Mouse (Mus musculus): ENCODE measurements around the gene Kidins220.

Kidins220 gene

DNA sequence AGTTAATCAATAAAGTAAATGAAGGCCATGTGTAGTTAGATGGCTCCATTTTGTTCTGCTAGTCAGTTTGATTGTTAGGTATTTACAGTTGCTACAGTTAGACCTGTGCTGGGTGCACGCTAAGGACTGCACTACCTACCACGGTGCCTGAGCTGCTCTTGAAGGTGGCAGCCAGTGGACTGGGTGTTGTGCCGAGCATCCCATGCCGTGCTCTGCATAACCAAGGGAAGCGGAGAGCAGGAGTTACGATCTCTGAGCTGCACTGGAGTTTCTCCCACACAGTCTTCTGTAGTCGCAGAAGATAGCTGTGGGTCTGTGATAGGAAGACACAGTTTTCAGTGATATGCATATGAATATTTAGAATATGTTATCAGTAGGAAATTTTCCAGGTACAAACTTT, 51.6 kb downstream of the Kidins220 start:
- DNase-seq (ENCODE audit: low spot score in 2 of 2) = no peak

DNA sequence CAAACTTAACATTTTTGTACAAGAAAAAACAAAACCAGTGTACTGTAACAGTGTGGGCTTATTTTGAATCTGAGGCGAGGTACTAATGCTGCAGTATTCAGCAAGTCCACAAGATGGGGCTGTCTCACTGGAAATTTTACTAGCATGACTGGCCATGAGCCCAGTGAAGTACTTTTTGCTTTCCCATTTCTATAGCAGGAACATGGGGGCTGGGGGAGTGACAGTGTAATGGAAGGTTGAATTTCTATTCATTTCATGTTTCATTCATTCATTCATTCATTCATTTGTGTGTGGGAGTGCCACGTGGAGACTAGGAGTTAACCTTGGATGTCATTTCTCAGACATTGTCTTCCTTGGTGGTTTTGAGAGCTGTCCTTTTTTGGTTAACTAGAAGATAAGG, 52.7 kb downstream of the Kidins220 start:
- peak; percentile 24 to 27 for DNase-seq (ENCODE audit: low spot score in 2 of 2)

DNA sequence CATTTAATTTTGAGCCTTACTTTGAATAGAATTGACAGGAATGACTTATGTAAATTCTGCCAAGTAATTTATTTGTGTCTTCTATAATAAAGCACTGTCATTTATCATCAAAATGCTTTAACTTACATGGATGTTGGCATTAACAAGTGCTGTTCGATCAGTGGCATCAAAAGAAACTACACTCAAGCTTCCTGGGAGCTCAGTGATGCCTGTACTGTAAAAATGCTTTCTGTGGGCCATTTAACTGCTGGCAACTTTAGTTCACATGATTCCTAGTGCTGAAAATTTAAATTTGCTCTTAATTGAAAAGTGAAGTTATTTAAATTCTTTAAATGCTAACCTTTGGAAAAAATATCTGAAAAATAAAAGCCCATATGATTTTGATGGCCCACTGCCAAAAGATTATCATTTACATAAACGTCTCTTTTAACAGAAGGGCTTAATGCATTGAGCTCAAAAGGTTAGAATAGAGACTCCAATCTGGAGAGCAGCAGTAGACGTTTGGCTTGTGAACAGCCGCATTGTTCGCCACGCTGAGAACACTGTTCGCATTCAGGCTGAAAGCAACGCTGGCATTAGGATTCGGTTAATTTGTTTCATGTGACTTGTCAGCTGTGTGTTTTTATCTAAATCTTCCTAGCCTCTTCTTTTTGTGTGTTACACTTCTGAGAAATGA, 59.1 kb downstream of the Kidins220 start:
- DNase-seq (ENCODE audit: low spot score in 2 of 2) = no peak

DNA sequence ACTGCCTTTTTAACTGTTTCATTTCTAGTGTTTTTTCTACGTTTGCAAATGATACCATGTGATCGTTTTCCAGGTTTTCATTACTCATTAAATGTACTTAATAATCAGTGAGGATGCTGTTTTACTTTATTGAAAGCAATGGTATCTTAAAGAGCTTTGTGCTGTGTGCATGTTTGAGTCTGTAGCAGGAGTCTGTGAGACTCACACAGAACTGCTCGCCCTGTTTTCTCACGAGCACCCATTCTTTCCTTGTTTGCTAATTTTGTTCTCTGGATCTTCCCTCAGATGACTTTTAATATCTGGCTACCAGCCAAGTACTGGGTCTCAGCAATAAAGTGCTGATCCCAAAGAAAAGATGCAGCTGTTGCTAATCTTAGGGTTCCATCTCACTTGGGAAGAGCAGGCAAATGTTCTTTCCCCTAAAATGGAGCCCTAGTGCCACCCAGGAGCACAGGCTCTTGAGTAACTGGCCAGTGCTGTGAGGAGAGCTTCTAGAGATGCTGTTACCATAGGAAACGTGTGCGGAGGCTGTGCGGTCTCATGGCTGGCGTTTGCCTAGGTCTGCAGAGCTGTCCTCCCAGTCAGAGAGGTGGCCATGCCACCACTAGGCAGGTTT, 59.7 kb downstream of the Kidins220 start:
- DNase-seq (ENCODE audit: low spot score in 2 of 2) = no peak

DNA sequence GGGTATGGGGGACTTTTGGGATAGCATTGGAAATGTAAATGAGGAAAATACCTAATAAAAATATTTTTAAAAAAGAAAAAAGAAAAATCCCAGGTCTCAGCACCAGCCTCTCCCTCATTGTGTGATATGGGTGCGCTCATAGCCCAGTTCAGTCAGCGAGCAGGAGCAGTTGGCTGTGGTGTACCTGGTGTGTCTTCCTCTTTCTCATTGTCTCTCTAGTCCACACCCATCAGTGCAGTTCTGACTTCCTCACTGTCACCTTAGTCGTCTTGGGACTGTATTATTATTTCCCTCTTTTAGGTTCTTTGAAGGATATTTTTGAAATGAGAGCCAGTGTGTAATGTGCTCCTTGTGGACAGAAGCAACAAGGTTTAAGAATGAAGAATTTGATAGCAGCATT, 61.3 kb downstream of the Kidins220 start:
- DNase-seq (ENCODE audit: low spot score in 2 of 2) = no peak

DNA sequence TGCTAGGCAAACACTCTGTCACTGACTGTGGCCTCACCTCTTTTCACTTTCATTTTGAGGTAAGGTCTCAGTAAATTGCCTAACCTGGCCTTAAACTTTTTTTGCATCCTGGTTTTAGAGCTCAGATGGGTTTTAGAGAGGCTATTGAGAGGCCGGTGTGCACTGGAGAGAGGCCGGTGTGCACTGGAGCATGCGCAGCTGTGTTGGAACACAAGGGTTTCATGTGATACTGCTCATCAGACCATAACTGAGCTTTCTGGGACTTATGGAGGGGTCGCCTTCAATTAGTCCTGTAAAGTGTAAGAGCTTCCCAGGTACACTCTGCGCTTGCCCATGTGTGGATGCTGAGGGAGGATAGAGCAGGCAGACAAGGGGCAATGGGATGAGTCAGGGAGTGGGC, 62.5 kb downstream of the Kidins220 start:
- DNase-seq (ENCODE audit: low spot score in 2 of 2) = no peak

DNA sequence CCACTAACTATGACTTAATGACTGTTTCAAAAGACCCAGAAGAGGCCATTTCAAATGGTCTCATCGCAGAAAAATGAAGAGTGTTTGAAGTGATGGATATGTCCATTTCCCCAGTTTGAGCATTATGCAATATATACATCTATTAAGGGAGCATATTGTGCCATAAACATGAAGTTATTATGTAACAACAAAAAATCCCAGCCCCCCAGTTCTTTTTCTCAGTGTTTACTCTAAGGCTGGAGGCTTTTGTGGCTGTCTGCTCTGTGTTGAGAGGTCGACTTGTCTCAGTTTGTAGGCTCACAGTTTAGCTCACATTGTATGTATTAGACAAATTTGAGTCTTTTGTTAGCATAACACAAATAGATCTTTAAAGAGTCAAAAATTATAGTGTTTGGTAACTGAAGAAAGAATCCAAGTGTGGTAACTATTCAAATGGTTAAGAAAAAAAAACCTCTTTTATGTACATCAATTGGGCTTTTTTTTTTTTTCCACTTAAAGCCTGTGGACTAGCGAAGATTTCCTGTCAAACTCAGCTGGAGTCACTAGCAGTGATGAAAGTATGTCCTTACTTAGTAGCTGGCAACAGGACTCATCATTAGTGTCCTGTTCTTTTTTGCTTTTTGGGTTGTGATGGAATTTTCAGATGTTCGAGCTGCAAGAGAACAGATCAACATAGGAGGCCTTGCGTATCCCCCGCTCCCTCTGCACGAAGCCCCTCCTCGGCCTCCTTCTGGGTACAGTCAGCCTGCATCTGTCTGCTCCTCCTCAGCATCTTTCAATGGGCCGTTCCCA, 63.2 kb downstream of the Kidins220 start:
- DNase-seq (ENCODE audit: low spot score in 2 of 2) = no peak

DNA sequence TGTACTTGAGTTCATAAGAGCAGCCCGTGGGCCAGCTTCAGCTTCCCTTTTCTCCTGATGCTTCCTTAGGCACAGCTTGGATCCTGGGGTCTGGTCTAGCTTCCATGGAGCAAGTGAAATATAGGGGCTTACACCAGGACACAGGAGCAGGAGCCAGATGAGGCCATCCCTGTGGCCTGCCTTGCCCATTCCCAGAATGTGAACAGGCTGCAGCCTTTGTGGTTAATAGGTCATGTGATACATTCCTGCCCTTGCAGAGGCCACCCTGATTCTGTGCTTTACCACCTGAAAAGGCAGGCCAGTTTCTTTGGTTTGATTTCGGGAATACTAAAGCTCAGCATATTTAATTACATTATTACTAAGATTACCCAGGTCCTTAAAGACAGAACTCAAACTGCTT, 69.3 kb downstream of the Kidins220 start:
- no peak for DNase-seq (ENCODE audit: low spot score in 2 of 2)

DNA sequence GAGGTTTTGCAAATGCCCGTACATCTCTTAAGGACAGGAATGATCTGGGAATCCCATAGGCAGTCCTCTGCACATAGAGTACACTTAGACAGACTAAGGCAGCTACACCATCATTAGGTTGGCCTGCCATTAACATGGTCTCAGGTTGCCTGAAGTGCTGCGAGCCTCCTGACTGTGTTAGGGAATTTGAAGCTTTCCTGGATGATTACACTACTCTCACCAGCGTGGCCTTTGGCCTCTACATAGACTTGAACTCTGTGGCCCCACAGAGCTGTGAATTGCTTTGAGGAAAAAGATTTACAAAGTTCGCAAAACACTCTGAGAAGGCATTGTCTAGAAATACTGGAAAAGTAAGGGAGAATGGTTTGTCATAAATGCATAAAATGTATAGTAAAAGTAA, 69.9 kb downstream of the Kidins220 start:
- no peak for DNase-seq (ENCODE audit: low spot score in 2 of 2)

DNA sequence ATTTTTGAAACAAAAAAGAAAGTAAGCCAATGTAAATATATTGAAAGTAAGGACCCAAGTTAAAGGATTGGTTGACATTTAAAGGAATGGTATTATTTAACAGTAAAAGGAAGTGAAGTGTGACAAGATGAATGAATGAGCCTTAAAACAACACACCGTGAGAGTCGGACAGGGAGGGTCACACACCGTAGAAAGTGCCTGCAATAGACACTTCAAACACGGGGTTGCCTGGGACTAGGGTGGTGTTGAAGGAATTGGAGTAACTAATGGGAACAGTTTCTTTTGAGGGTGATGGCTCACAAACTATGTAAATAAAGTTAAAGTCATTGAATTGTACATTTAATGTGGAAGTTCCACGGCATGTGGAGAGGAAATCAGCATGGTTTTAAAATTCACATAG, 74.5 kb downstream of the Kidins220 start:
- DNase-seq (ENCODE audit: low spot score in 2 of 2) = no peak

DNA sequence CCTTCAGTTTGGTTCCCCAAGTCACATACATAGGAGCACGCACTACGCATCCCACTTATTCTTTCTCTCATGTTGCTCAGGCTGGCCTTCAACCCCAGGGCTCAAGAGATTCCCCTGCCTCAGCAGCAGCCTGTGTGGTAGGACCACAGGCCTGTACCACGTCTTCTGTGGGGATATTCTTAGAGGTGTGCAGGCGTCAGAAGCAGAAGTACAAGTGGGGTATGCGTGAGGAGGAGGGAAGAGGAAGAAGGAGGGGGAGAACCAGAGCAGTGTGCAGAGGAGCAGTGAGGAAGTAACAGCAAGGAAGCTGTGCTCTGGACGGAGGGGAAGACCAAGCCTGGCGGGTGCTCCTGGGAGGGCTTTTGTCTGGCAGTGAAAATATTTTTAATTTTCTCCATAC, 79.8 kb downstream of the Kidins220 start:
- DNase-seq (ENCODE audit: low spot score in 2 of 2) = peak; percentile 7 to 8

DNA sequence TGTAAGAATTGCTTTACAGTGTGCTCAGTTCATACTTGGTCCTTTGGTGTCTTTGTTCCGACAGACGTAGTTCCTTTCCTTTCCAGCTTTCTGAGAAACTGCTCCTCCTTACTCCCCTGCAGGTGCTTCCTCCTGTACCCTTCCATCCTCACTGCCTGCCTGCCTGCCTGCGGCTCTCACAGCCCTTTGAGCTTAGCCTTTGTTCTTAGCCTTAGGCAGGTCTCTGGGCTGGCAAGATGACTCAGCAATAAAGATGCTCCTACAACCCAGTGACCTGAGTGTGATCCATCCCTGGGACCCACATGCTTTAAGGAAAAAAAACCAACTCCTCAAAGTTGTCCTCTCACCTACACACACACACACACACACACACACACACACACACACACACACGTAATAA, 80.2 kb downstream of the Kidins220 start:
- no peak for DNase-seq (ENCODE audit: low spot score in 2 of 2)

DNA sequence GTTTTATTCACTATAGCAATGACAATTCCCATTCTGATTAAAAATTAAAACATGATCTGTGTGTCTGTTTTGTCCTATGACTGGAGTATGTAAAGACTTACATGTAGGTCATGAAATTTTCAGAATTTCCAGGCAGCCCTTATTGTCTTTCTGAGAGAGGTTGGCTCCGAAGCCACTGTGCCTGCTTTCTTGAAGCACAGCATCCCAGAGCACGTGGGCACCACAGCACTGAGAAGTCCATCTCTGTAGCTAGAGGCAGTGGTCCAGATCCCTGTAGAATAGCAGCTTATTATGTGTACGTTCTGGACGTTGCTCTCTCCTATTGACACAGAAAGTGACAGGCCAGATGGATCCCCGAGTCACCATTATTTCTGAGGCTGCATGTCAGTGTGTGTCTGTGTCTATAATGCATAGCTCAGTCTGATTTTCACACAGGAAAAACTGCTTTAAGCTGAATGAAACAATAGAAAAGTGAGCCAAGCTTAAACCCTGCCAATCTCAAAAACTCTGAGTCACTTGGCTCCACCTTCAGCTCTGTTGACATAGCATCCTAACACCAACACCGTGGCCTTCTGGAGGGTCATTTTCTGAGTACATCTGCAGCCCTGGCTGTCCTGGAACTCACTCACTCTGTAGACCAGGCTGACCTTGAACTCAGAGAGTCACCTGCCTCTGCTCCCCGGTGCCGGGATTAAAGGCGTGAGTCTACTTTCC, 84.9 kb downstream of the Kidins220 start:
- DNase-seq (ENCODE audit: low spot score in 2 of 2) = no peak

DNA sequence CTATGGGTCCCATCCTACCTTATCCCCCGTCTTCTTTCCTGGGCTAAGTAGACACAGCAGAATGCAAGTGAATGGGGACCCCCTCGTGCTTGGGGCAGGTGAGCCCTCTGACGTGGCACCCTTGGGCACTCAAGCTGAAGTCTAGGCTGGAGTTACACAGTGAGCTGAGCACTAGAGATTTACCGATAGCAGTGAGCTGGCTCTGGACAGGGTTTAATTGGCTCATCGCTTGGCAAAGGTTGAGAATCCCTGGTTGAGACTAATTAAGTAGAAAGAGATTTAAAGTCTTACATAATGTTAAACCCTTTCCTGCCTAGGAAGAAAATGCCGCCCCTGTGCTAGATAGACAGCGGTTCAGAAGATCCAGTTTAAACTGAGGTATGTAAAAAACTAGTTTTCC, 86.2 kb downstream of the Kidins220 start:
- DNase-seq (ENCODE audit: low spot score in 2 of 2) = no peak

DNA sequence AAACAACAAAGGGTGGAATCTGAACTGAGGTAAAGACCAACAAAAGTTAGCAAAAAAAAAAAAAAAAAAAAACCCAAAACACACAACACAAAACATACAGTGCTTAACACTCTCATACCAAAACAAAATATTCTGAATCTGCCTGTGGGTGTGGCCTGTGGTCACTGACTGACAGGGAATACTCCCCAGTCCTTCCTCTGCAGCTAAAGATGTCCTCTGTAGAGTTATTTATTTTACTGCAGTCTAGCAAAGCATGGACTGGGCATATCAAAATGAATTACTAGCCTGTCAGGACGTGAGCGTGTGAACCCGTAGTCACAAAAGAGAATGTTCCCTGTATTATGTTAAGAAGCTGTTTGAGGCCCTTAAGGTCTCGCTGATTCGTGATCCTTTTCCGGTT, 87.5 kb downstream of the Kidins220 start:
- DNase-seq (ENCODE audit: low spot score in 2 of 2) = no peak

DNA sequence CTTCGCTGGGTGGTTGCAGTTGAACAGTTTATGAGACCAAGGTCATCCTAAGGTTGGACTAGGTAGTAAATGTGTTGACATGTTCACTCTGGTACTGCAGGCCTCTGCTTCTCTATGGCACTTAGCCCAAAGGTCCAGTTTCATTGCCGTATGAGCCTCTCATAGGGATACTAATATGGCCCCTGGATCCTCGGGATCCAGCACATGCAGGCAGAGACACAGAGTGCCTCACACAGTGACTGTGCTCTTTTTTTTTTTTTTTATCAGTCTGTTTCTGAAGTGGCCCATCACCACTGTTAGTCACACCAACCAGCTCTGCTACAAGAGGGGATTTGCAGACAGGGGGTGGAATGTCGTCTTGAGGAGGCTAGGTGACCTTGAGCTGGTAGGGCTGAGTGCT, 98.6 kb downstream of the Kidins220 start:
- DNase-seq (ENCODE audit: low spot score in 2 of 2) = no peak

DNA sequence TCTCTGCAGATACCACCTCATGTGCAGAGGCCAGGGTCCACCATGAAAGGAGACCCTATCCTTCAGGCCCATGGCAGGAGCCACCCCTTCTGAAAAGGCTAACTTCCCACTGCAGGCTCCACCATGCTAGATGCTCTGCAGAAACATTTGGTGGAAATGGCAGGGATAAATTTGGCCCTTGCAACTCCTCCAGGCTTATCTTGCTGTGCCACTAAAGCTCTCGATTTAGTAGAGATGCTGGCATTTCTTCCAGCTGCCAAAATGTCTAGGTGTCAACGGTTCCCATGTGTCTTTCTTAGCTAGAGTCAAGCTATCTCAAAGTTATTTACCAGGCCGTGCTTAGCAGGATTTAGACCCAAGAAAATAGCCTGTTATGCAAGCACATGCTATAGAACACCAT, 99.6 kb downstream of the Kidins220 start:
- DNase-seq (ENCODE audit: low spot score in 2 of 2) = no peak

DNA sequence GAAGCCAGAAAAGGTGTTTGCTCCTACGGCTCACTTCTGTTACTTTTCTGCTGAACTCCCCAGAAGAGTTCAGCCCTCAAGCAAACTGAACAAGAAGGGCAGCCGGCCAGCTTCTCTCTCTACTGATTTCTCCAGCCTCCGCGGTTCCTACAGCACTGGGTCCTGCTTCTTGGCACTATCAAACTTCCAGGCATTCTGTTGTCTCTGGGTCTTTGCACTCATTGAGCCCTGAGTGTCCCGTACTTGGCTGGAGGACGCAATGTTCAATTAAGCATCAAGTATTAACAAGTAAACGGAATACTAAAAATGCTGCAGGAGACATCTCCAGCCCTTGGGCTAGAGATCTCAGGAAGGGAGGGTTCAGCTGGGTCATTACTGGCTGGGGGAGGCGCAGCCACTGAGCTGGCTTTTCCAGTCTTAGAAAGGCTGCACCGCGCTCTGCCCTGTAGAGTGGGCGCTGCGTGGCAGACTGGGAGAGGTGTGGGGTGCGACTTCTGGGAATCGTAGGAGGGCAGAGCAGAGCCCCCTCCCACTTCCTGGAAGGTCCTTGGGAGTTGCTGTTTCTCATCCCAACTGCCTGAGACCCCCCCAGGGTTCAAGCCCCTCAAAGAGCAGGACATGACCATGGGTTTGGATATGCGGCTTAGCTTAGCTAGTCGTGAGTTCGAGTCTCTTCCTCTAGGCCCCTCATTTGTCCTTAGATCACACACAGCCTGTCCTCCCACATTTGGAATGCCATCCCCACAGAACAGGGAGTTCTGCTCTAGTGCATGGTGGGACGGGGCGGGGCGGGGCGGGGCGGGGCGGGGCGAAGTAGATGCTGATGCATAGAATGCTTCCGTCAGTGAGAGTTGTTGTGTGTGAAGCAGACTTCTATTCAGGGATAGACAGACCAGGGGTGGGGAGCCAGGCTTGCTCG, 108.8 kb downstream of the Kidins220 start:
- no peak for DNase-seq (ENCODE audit: low spot score in 2 of 2)

DNA sequence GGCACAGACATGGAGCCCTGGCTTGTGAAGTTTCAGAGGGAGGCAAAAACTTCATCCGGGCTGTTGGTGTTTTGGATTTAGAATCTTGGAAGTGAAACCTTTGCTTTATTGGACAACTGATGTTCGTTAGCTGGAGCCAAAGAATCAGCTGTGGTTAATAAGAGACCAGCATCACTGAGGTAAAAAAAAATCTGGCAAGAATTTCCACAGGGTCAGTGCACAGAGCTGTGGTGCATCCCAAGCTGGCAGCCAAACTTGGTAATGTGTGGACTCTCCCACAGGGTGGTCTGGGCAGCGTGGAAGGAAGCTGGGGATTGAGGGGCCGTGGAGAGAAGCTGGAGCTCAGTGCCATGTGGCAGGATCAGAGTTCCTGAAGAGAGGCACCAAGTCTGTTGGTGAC, 112.2 kb downstream of the Kidins220 start:
- no peak for DNase-seq (ENCODE audit: low spot score in 2 of 2)

DNA sequence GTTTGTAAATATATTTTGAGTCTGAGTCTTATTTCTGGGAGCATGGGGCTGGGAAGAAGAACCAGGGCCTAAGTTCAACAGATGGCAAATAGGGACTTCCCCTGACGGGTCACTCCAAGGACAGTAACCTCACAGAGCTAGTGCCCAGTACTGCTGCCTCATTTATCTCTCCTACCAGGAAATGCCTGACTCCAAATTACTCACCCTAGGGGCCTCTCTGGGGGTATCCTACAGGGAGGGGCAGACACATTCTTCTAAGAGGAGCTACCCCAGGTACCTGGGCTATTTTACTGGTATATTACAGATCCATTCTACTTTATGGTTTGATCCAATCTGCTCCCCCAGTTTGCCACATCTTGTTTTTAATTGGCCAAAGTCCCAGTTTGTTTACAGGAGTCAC, 114.7 kb downstream of the Kidins220 start:
- DNase-seq (ENCODE audit: low spot score in 2 of 2) = no peak

DNA sequence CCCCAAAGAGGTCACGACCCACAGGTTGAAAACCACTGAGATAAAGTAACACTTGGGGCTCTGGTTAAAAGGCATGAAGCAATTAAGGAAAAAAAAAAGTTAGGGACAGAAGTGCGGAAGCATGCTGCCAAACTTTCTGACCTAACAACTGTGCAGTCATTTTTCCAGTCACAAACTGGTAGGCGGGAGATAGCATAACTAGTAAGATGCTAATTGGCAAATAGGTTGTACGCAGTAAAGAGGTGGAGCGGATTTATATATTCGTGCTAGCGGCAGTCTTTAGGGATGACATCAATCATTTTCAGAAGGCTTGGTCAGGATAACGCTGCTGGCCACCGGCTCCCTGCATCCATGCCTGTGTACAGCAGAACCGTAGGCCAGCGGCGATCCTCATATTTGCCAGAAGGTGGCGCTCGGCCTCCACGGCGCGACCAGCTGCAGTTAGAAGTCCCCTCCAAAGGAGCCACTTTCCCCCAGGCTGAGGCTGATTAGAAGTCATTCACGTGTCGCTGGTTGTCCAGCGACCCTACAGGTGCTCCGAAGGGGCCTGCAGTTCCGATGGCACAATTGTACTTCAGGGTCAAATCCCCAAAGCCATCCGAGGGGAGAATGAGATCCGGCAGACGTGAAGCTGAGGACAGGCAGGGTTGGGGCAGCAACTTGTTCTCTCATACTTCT, 117.4 kb downstream of the Kidins220 start:
- DNase-seq (ENCODE audit: low spot score in 2 of 2) = peak; percentile 68 to 70

Measured in spleen, postnatal 36 days (tissue).